ENCODE assay signal across 32 mouse cellular contexts in genomic region chr15:12728381-12728780, GRCm38 (mm10). TPM values are rescaled to one million over a fixed set of nuclear protein-coding genes. Genes with fewer than 3 reads are reported as not detected.
DNase-seq lines count a peak whose midpoint lies in the region; ATAC-seq and TF ChIP-seq lines count a peak whose summit lies in the region.
"Had no signal": no experiment of that assay in that cellular context is flagged by ENCODE, and none has a peak within 500 bp of the region (broad histone marks: within the 10 kb centered on the region; RNA-seq: fewer than 3 reads in every experiment).

No protein-coding gene starts in this region.

- H3K9me3 ChIP-seq in embryonic facial prominence, embryonic 15.5 days (replicated peaks), result no peaks in the 10 kb centered on the region
- no peaks in the 10 kb centered on the region for H3K9me3 ChIP-seq in forebrain, embryonic 11.5 days (ENCODE audit: control insufficient read depth, low read length)
- H3K9me3 ChIP-seq: hindbrain, embryonic 12.5 days; intestine, embryonic 15.5 days; liver, embryonic 13.5 days; neural tube, embryonic 15.5 days had no signal

- no peaks in the 10 kb centered on the region for H3K27me3 ChIP-seq in embryonic facial prominence, embryonic 15.5 days
- no peaks in the 10 kb centered on the region for H3K27me3 ChIP-seq in forebrain, embryonic 11.5 days (ENCODE audit: control insufficient read depth, insufficient read depth, low read length)
- H3K27me3 ChIP-seq: hindbrain, embryonic 12.5 days; intestine, embryonic 15.5 days; liver, embryonic 13.5 days; neural tube, embryonic 15.5 days had no signal

- H3K36me3 ChIP-seq in embryonic facial prominence, embryonic 15.5 days, result no peaks in the 10 kb centered on the region
- H3K36me3 ChIP-seq in forebrain, embryonic 11.5 days (ENCODE audit: control insufficient read depth, insufficient read depth, low read length), result no peaks in the 10 kb centered on the region
- H3K36me3 ChIP-seq: hindbrain, embryonic 12.5 days; intestine, embryonic 15.5 days; liver, embryonic 13.5 days; neural tube, embryonic 15.5 days had no signal

- no peak for TF ChIP-seq CTCF in layer of hippocampus, adult 2 months (conservative IDR thresholded peaks at IDR 0.05)

- peak; percentile 55 to 58 for DNase-seq in layer of hippocampus, adult 2 months (ENCODE audit: low spot score in 2 of 2)
- no peak for DNase-seq in layer of hippocampus, postnatal 25 days (ENCODE audit: extremely low spot score in 1 of 2, low spot score in 1 of 2)
- DNase-seq in right cerebral cortex, adult 18-20 months, result peak; percentile 43
- DNase-seq in right cerebral cortex, postnatal 10 days (ENCODE audit: low spot score in 2 of 2), result no peak
- no peak for DNase-seq in urinary bladder, adult 2 months (ENCODE audit: low spot score)
- DNase-seq in forebrain, embryonic 11.5 days (ENCODE audit: low spot score), result no peak
- DNase-seq: adrenal gland, postnatal 10 days; B cell, adult 2 months; cerebellum, adult 11 months; cerebellum, adult 9-10 months; embryo, embryonic 11 days; gastrocnemius, adult 2 months; gastrocnemius, postnatal 36 days; heart, adult 18-20 months; heart, postnatal 36 days; kidney, adult 2 months; liver, embryonic 13.5 days; lung, adult 18-20 months; midbrain, embryonic 14.5 days; retina, postnatal 1 day; spleen, adult 18-20 months; thymus, postnatal 14 days had no signal

- H3K4me1 ChIP-seq in embryonic facial prominence, embryonic 15.5 days, result no peaks in the 10 kb centered on the region
- no peaks in the 10 kb centered on the region for H3K4me1 ChIP-seq in forebrain, embryonic 11.5 days (replicated peaks; ENCODE audit: control insufficient read depth, insufficient read depth, low read length)
- H3K4me1 ChIP-seq: hindbrain, embryonic 12.5 days; intestine, embryonic 15.5 days; liver, embryonic 13.5 days had no signal

- WGBS in embryonic facial prominence, embryonic 15.5 days, result 80% methylated on average over 4 of the region's 4 CpGs
- WGBS in forebrain, embryonic 11.5 days, result 88% methylated on average over 4 of the region's 4 CpGs

- ATAC-seq in embryonic facial prominence, embryonic 15.5 days (ENCODE audit: insufficient number of reproducible peaks, low FRiP score, low TSS enrichment, low read depth), result peak; percentile 56
- ATAC-seq in forebrain, embryonic 11.5 days (replicated peaks; ENCODE audit: low FRiP score), result no peak
- ATAC-seq: forebrain, embryonic 14.5 days; hindbrain, postnatal 0 days; intestine, embryonic 15.5 days; lung, postnatal 0 days had no signal

- H3K4me2 ChIP-seq in embryonic facial prominence, embryonic 15.5 days (replicated peaks), result no peak overlapping the region
- no peak overlapping the region for H3K4me2 ChIP-seq in forebrain, embryonic 11.5 days (ENCODE audit: low read depth, low read length, severe bottlenecking)
- H3K4me2 ChIP-seq: heart, embryonic 11.5 days; hindbrain, embryonic 12.5 days; intestine, embryonic 15.5 days; liver, embryonic 13.5 days; neural tube, embryonic 15.5 days had no signal

- peak overlapping the region; percentile 83 for H3K27ac ChIP-seq in layer of hippocampus, adult 2 months
- H3K27ac ChIP-seq in embryonic facial prominence, embryonic 15.5 days (replicated peaks), result no peak overlapping the region
- no peak overlapping the region for H3K27ac ChIP-seq in forebrain, embryonic 11.5 days (ENCODE audit: low read depth, low read length)
- H3K27ac ChIP-seq: gastrocnemius, adult 2 months; hindbrain, embryonic 12.5 days; hindbrain, postnatal 0 days; intestine, embryonic 15.5 days; kidney, postnatal 0 days; liver, embryonic 13.5 days; macrophage; neural tube, embryonic 15.5 days had no signal

- H3K9ac ChIP-seq in embryonic facial prominence, embryonic 15.5 days, result no peak overlapping the region
- no peak overlapping the region for H3K9ac ChIP-seq in forebrain, embryonic 11.5 days (ENCODE audit: low read length)
- H3K9ac ChIP-seq: hindbrain, embryonic 12.5 days; intestine, embryonic 15.5 days; liver, embryonic 13.5 days; neural tube, embryonic 15.5 days had no signal

- H3K4me3 ChIP-seq in layer of hippocampus, adult 2 months, result no peak overlapping the region
- no peak overlapping the region for H3K4me3 ChIP-seq in embryonic facial prominence, embryonic 15.5 days (replicated peaks)
- H3K4me3 ChIP-seq in forebrain, embryonic 11.5 days (ENCODE audit: low read depth, low read length), result no peak overlapping the region
- H3K4me3 ChIP-seq: gastrocnemius, adult 2 months; hindbrain, embryonic 12.5 days; intestine, embryonic 15.5 days; liver, embryonic 13.5 days; neural tube, embryonic 15.5 days had no signal

RNA-seq across cellular contexts. Expression of gene Pdzd2, which starts 11.3 kb away (rescaled TPM):
- 10 to 100 TPM; 63.9 to 67.7 TPM for total RNA-seq in layer of hippocampus, adult 2 months (2021)
- total RNA-seq in layer of hippocampus, postnatal 25 days (2021), result 10 to 100 TPM; 49.4 to 56.4 TPM
- polyA plus RNA-seq in embryonic facial prominence, embryonic 15.5 days (2015; fragmentation: Nextera tagmentation; extraction: Ambion mirVana), result 39.4 and 43.7 TPM in 2 replicates
- polyA plus RNA-seq in urinary bladder, adult 2 months (2012; rRNA removed), result 20.0 and 29.4 TPM in 2 replicates
- 4.7 and 6.0 TPM in 2 replicates for polyA plus RNA-seq in forebrain, embryonic 11.5 days (2014; fragmentation: Nextera tagmentation; extraction: Ambion mirVana)
- polyA plus RNA-seq: macrophage had no signal

Comparison
In these comparisons a context has a peak if more than half of its experiments do, and no peak if none do; other contexts are left out.
1. DNase-seq: peak in layer of hippocampus, adult 2 months (2 of 2) and right cerebral cortex, adult 18-20 months (single experiment); none in layer of hippocampus, postnatal 25 days (0 of 2), right cerebral cortex, postnatal 10 days (0 of 2), urinary bladder, adult 2 months (single experiment) and forebrain, embryonic 11.5 days (single experiment).